Mouse (Mus musculus) spleen, postnatal 14 days (tissue): ENCODE data around the gene Gm21680.
"Not testable (repeated sequence)": the region's sequence is repeated elsewhere in the genome, so short reads cannot be mapped to it uniquely, and the experiment has no call there.

Experiments
- DNase-seq, 2 experiments: peaks; one replicate each; pipeline ENCODE4 v3.0.0; 2021 to 2022; ENCODE audit warnings: low spot score in 2 of 2

The Gm21680 gene

DNA sequence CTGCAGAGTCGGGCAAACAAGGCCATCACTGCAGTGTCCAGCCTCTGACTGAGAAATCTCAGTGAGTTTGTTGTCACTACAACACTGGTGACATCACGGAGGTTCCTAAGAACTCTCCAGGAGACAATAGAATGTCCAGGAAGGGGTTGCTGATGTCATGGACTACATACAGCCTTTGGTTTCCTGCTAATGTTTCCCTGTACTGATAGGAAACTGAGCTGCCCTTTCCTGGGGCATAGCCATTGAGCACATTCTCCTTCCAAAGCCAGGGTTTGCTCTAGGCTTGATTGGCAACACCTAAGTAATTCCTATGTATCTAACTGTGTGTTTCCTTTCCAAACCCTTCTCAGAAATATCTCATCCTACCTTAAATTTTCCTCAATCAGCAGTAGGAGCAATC is at the start of gene Gm21680:
TSS of gene Gm21680 (minus strand) at position 101 of the 400 bp plus-strand sequence.
- not testable (repeated sequence) for DNase-seq

DNA sequence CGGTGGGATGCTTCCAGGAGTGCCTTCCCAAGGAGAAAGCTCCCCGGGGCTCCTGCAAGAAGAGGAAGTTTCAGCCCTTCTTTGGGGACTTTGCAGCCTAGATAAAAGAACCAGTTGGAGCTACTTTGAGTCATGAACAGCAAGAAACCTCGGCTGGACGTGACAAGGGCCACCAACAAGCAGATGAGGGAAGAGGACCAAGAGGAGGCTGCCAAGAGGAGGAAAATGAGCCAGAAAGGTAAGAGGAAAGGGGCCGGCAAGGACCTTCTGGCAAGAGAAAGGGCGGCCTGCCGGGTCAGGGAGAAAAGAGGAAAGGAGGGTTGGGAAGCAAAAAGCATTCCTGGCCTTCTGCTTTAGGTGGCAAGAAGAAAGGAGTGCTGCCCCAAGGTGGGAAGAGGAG is 35.2 kb upstream of the Gm21680 start:
- DNase-seq: not testable (repeated sequence)

DNA sequence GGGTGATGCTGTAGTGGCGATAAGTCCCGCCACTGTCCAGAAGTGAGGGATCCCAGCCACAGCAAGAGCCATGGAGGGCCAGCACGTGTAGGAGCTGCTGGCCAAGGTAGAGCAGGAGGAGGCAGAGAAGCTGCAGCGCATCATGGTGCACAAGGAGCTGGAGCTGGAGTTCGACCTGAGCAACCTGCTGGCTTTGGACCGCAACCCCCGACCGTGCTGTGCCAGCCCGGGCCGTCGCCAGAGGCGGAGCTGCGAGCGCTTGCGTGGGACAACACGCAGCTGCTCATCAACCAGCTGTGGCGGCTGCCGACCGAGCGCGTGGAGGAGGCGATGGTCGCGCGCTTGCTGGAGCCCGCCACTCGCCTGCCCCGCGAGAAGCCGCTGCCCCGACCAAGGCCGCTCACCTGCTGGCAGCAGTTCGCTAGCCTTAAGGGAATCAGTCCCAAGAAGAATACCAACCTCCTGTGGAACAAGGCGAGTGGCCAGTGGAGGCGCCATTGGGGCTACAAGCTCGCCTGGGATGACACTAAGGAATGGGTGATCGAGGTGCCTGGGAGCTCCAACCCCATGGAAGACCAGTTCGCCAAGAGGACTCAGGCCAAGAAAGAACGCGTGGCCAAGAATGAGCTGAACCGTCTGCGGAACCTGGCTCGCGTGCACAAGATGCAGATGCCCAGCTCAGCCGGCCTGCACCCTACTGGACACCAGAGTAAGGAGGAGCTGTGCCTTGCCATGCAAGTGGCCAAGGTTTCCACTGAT is 34.7 kb upstream of the Gm21680 start:
- DNase-seq: not testable (repeated sequence)

DNA sequence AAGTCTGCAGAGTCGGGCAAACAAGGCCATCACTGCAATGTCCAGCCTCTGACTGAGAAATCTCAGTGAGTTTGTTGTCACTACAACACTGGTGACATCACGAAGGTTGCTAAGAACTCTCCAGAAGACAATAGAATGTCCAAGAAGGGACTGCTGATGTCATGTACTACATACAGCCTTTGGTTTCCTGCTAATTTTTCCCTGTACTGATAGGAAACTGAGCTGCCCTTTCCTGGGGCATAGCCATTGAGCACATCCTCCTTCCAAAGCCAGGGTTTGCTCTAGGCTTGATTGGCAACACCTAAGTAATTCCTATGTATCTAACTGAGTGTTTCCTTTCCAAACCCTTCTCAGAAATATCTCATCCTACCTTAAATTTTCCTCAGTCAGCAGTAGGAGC is 32.2 kb upstream of the Gm21680 start, which contains the start of gene Gm1979:
TSS of gene Gm1979 (minus strand) at position 101 of the 400 bp plus-strand sequence.
- not testable (repeated sequence) for DNase-seq

DNA sequence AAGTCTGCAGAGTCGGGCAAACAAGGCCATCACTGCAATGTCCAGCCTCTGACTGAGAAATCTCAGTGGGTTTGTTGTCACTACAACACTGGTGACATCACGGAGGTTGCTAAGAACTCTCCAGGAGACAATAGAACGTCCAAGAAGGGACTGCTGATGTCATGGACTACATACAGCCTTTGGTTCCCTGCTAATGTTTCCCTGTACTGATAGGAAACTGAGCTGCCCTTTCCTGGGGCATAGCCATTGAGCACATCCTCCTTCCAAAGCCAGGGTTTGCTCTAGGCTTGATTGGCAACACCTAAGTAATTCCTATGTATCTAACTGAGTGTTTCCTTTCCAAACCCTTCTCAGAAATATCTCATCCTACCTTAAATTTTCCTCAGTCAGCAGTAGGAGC is 16.1 kb upstream of the Gm21680 start, which contains the start of gene Gm21698:
TSS of gene Gm21698 (minus strand) at position 101 of the 400 bp plus-strand sequence.
- not testable (repeated sequence) for DNase-seq

DNA sequence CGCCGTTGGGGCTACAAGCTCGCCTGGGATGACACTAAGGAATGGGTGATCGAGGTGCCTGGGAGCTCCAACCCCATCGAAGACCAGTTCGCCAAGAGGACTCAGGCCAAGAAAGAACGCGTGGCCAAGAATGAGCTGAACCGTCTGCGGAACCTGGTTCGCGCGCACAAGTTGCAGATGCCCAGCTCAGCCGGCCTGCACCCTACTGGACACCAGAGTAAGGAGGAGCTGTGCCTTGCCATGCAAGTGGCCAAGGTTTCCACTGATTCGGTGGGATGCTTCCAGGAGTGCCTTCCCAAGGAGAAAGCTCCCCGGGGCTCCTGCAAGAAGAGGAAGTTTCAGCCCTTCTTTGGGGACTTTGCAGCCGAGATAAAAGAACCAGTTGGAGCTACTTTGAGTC is 15.4 kb downstream of the Gm21680 start:
- DNase-seq: not testable (repeated sequence)

DNA sequence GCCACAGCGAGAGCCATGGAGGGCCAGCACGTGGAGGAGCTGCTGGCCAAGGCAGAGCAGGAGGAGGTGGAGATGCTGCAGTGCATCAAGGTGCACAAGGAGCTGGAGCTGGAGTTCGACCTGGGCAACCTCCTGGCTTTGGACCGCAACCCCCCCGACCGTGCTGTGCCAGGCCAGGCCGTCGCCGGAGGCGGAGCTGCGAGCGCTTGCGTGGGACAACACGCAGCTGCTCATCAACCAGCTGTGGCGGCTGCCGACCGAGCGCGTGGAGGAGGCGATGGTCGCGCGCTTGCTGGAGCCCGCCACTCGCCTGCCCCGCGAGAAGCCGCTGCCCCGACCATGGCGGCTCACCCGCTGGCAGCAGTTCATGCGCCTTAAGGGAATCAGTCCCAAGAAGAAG is 15.9 kb downstream of the Gm21680 start:
- DNase-seq: not testable (repeated sequence)

DNA sequence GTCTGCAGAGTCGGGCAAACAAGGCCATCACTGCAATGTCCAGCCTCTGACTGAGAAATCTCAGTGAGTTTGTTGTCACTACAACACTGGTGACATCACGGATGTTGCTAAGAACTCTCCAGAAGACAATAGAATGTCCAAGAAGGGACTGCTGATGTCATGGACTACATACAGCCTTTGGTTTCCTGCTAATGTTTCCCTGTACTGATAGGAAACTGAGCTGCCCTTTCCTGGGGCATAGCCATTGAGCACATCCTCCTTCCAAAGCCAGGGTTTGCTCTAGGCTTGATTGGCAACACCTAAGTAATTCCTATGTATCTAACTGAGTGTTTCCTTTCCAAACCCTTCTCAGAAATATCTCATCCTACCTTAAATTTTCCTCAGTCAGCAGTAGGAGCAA is 18.1 kb downstream of the Gm21680 start, which contains the start of gene Gm21671:
TSS of gene Gm21671 (minus strand) at position 101 of the 400 bp plus-strand sequence.
- not testable (repeated sequence) for DNase-seq

DNA sequence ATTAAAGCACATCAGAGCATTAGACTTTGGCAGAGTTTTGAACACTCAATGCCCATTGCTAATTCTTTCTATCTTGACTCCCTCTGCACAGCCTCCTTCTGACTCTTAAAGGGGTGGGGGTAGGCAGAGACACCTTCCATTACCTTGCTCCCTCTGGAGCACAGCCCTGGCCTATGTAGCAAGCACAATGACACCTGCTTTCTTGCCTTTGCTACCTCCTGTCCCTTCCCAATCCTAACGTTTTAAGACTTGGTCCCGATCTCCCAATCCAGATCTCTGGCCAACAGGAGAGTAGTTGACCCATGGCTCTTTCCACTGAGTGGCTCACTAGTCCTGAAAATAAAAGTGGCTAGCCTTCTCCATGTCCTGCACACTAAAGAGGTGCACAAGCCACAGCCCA is 27.1 kb downstream of the Gm21680 start:
- DNase-seq: not testable (repeated sequence)

DNA sequence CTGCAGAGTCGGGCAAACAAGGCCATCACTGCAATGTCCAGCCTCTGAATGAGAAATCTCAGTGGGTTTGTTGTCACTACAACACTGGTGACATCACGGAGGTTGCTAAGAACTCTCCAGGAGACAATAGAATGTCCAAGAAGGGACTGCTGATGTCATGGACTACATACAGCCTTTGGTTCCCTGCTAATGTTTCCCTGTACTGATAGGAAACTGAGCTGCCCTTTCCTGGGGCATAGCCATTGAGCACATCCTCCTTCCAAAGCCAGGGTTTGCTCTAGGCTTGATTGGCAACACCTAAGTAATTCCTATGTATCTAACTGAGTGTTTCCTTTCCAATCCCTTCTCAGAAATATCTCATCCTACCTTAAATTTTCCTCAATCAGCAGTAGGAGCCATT is 30.2 kb downstream of the Gm21680 start, which contains the start of gene Gm21663:
TSS of gene Gm21663 (minus strand) at position 101 of the 400 bp plus-strand sequence.
- not testable (repeated sequence) for DNase-seq
